Comparison of ENCODE assay signal across 23 mouse cellular contexts in genomic region chr11:101080421-101080820, GRCm38 (mm10). TPM values are rescaled to one million over a fixed set of nuclear protein-coding genes. Genes with fewer than 3 reads are reported as not detected.
DNase-seq lines count a peak whose midpoint lies in the region; ATAC-seq and TF ChIP-seq lines count a peak whose summit lies in the region.
"Had no signal": no experiment of that assay in that cellular context is flagged by ENCODE, and none has a peak within 500 bp of the region (broad histone marks: within the 10 kb centered on the region; RNA-seq: fewer than 3 reads in every experiment).

No protein-coding gene starts in this region.

- H3K79me2 ChIP-seq in liver, adult 2 months (ENCODE audit: control insufficient read depth, insufficient read depth, low read length) = peaks cover 6% of the 10 kb centered on the region; the same call in 1 of the 2 replicates

- H3K4me3 ChIP-seq in kidney, embryonic 14.5 days (ENCODE audit: low read length) = no peak overlapping the region
- no peak overlapping the region for H3K4me3 ChIP-seq in liver, adult 2 months (ENCODE audit: insufficient read depth, low read depth, low read length)
- no peak overlapping the region for H3K4me3 ChIP-seq in liver, postnatal 0 days (ENCODE audit: low read depth, low read length)
- H3K4me3 ChIP-seq in E14TG2a.4 (replicated peaks; ENCODE audit: low read length) = peak overlapping the region; percentile 70; the same call in 1 of the 2 replicates
- H3K4me3 ChIP-seq: forebrain, embryonic 13.5 days had no signal

- peaks cover 43% of the 10 kb centered on the region for H3K27me3 ChIP-seq in kidney, embryonic 14.5 days (ENCODE audit: control insufficient read depth, insufficient read depth, low read length)
- H3K27me3 ChIP-seq in liver, adult 2 months (ENCODE audit: control insufficient read depth, insufficient read depth, low read length) = no peaks in the 10 kb centered on the region
- H3K27me3 ChIP-seq in liver, postnatal 0 days (ENCODE audit: insufficient read depth, low read length) = peaks cover 26% of the 10 kb centered on the region
- H3K27me3 ChIP-seq in E14TG2a.4 (ENCODE audit: insufficient read depth, low read length) = peaks cover 64% of the 10 kb centered on the region
- H3K27me3 ChIP-seq: Patski had no signal

- WGBS in kidney, embryonic 14.5 days = 66% methylated on average over 5 of the region's 5 CpGs
- WGBS in liver, adult 2 months = 79% methylated on average over 5 of the region's 5 CpGs
- WGBS in liver, postnatal 0 days (ENCODE audit: insufficient replicate concordance) = 68% methylated on average over 5 of the region's 5 CpGs

- 0 out of 2 replicates have a peak, but pooled peaks cover 1% of the 10 kb centered on the region for H3K36me3 ChIP-seq in kidney, embryonic 14.5 days (ENCODE audit: control insufficient read depth, insufficient read depth, low read length)
- H3K36me3 ChIP-seq in liver, adult 2 months (ENCODE audit: control insufficient read depth, insufficient read depth, low read length) = no peaks in the 10 kb centered on the region
- peaks cover 19% of the 10 kb centered on the region for H3K36me3 ChIP-seq in liver, postnatal 0 days (replicated peaks; ENCODE audit: insufficient read depth, low read length)
- peaks cover 17% of the 10 kb centered on the region for H3K36me3 ChIP-seq in E14TG2a.4 (ENCODE audit: insufficient read depth, low read length)
- H3K36me3 ChIP-seq: forebrain, embryonic 15.5 days had no signal

- no peak overlapping the region for H3K27ac ChIP-seq in kidney, embryonic 14.5 days (ENCODE audit: low read depth, low read length)
- no peak overlapping the region for H3K27ac ChIP-seq in liver, adult 2 months (replicated peaks; ENCODE audit: insufficient read depth, low read depth, low read length)
- H3K27ac ChIP-seq in liver, postnatal 0 days (ENCODE audit: low read depth) = no peak overlapping the region
- H3K27ac ChIP-seq: embryonic facial prominence, embryonic 10.5 days; embryonic facial prominence, embryonic 12.5 days; forebrain, embryonic 13.5 days; forebrain, embryonic 15.5 days had no signal

- ATAC-seq in kidney, embryonic 14.5 days (ENCODE audit: low FRiP score, low TSS enrichment) = no peak
- no peak for ATAC-seq in liver, postnatal 0 days
- ATAC-seq: activated CD4-positive, CD25-positive, alpha-beta regulatory T cell, adult 4 months; CD4-positive, CD25-positive, alpha-beta regulatory T cell, adult 4 months; forebrain, embryonic 13.5 days; forebrain, embryonic 15.5 days; forebrain, postnatal 0 days; Patski had no signal

- peak; percentile 8 for DNase-seq in cerebellum, adult 11-12 months
- no peak for DNase-seq in cerebellum, adult 18-20 months
- DNase-seq in kidney, adult 9 months = peak; percentile 68
- peak; percentile 26 for DNase-seq in liver, adult 2 months (ENCODE audit: extremely low read depth, low read depth, low spot score)
- DNase-seq in liver, postnatal 0 days = no peak
- DNase-seq in adrenal gland, postnatal 36 days = no peak
- DNase-seq: adrenal gland, adult 2 months; adrenal gland, postnatal 10 days; adrenal gland, postnatal 25 days; B cell, adult 2 months; cerebellum, adult 2 months; cerebellum, adult 9-10 months; forebrain, postnatal 0 days had no signal

- TF ChIP-seq CTCF in liver, adult 2 months (IDR thresholded peaks at IDR 0.05; ENCODE audit: low read depth, low read length) = no peak
- no peak for TF ChIP-seq CTCF in liver, postnatal 0 days (IDR thresholded peaks at IDR 0.05; ENCODE audit: low read depth)
- no peak for TF ChIP-seq CTCF in E14TG2a.4 (conservative IDR thresholded peaks at IDR 0.05; ENCODE audit: low read length)

- no peak for TF ChIP-seq EP300 in liver, postnatal 0 days (IDR thresholded peaks at IDR 0.05; ENCODE audit: low read depth)

- H3K4me2 ChIP-seq in kidney, embryonic 14.5 days (replicated peaks; ENCODE audit: low read depth, low read length) = no peak overlapping the region
- no peak overlapping the region for H3K4me2 ChIP-seq in liver, postnatal 0 days (ENCODE audit: low read depth, low read length)
- H3K4me2 ChIP-seq: forebrain, embryonic 15.5 days had no signal

- no peaks in the 10 kb centered on the region for H3K9me3 ChIP-seq in kidney, embryonic 14.5 days (ENCODE audit: control insufficient read depth, low read length)
- no peaks in the 10 kb centered on the region for H3K9me3 ChIP-seq in liver, postnatal 0 days (ENCODE audit: low read length)
- H3K9me3 ChIP-seq in E14TG2a.4 (ENCODE audit: low read length) = no peaks in the 10 kb centered on the region
- H3K9me3 ChIP-seq: embryonic facial prominence, embryonic 10.5 days; embryonic facial prominence, embryonic 12.5 days; forebrain, embryonic 13.5 days; forebrain, embryonic 15.5 days had no signal

- TF ChIP-seq POLR2A in liver, adult 2 months (IDR thresholded peaks at IDR 0.05; ENCODE audit: extremely low read depth, insufficient read depth, low read length) = no peak

- no peak overlapping the region for H3K9ac ChIP-seq in kidney, embryonic 14.5 days (ENCODE audit: low read depth, low read length)
- no peak overlapping the region for H3K9ac ChIP-seq in liver, adult 2 months (ENCODE audit: low read depth, low read length)
- no peak overlapping the region for H3K9ac ChIP-seq in liver, postnatal 0 days (replicated peaks)
- H3K9ac ChIP-seq: embryonic facial prominence, embryonic 12.5 days; forebrain, embryonic 15.5 days; forebrain, postnatal 0 days had no signal

- H3K4me1 ChIP-seq in kidney, embryonic 14.5 days (ENCODE audit: control insufficient read depth, insufficient read depth, low read length) = peaks cover 14% of the 10 kb centered on the region
- peaks cover 14% of the 10 kb centered on the region for H3K4me1 ChIP-seq in liver, adult 2 months (ENCODE audit: control insufficient read depth, insufficient read depth, low read length)
- peaks cover 28% of the 10 kb centered on the region for H3K4me1 ChIP-seq in liver, postnatal 0 days (ENCODE audit: insufficient read depth)
- peaks cover 73% of the 10 kb centered on the region for H3K4me1 ChIP-seq in E14TG2a.4 (replicated peaks; ENCODE audit: low read depth, low read length)

RNA-seq across cellular contexts. Expression of gene Coasy, which starts 1.9 kb away (rescaled TPM):
- polyA plus RNA-seq in kidney, embryonic 14.5 days (2014; fragmentation: Nextera tagmentation; extraction: Ambion mirVana) = 42.0 and 44.9 TPM in 2 replicates
- 84.0 and 89.9 TPM in 2 replicates for total RNA-seq in liver, adult 2 months (2014; rRNA removed)
- polyA plus RNA-seq in liver, adult 2 months (2012; rRNA removed) = 182 and 194 TPM in 2 replicates
- polyA plus RNA-seq in liver, postnatal 0 days (2015; fragmentation: Nextera tagmentation; extraction: Ambion mirVana) = 38.5 and 42.9 TPM in 2 replicates
- total RNA-seq in adrenal gland, postnatal 36 days (2021) = 100 to 1,000 TPM in 1 of 2 experiments, 10 to 100 TPM in 1; 71.3 to 111 TPM

RNA-seq across cellular contexts. Expression of gene Hsd17b1, which starts 2.2 kb away (rescaled TPM):
- polyA plus RNA-seq in kidney, embryonic 14.5 days (2014; fragmentation: Nextera tagmentation; extraction: Ambion mirVana) = 0.16 TPM in 1 of 2 replicates, not detected in the other
- total RNA-seq in liver, adult 2 months (2014; rRNA removed) = 0.27 and 0.37 TPM in 2 replicates
- polyA plus RNA-seq in liver, adult 2 months (2012; rRNA removed) = 0.12 and 0.37 TPM in 2 replicates
- 0.23 and 0.33 TPM in 2 replicates for polyA plus RNA-seq in liver, postnatal 0 days (2015; fragmentation: Nextera tagmentation; extraction: Ambion mirVana)
- 1 to 10 TPM; 1.5 to 3.3 TPM for total RNA-seq in adrenal gland, postnatal 36 days (2021)
- polyA plus RNA-seq: activated CD4-positive, CD25-positive, alpha-beta regulatory T cell, adult 4 months; embryonic facial prominence, embryonic 10.5 days; embryonic facial prominence, embryonic 14.5 days; forebrain, embryonic 13.5 days; forebrain, postnatal 0 days had no signal

RNA-seq across cellular contexts. Expression of gene Mlx, which starts 6.7 kb away (rescaled TPM):
- polyA plus RNA-seq in kidney, embryonic 14.5 days (2014; fragmentation: Nextera tagmentation; extraction: Ambion mirVana) = 39.7 and 48.7 TPM in 2 replicates
- 33.5 and 34.4 TPM in 2 replicates for total RNA-seq in liver, adult 2 months (2014; rRNA removed)
- polyA plus RNA-seq in liver, adult 2 months (2012; rRNA removed) = 34.8 and 39.8 TPM in 2 replicates
- polyA plus RNA-seq in liver, postnatal 0 days (2015; fragmentation: Nextera tagmentation; extraction: Ambion mirVana) = 24.1 and 26.1 TPM in 2 replicates
- total RNA-seq in adrenal gland, postnatal 36 days (2021) = 10 to 100 TPM; 50.1 to 63.1 TPM

RNA-seq across cellular contexts. Expression of gene Naglu, which starts 10.6 kb away (rescaled TPM):
- 7.0 and 11.5 TPM in 2 replicates for polyA plus RNA-seq in kidney, embryonic 14.5 days (2014; fragmentation: Nextera tagmentation; extraction: Ambion mirVana)
- 22.1 and 23.6 TPM in 2 replicates for total RNA-seq in liver, adult 2 months (2014; rRNA removed)
- 33.8 and 38.8 TPM in 2 replicates for polyA plus RNA-seq in liver, adult 2 months (2012; rRNA removed)
- 19.1 and 19.3 TPM in 2 replicates for polyA plus RNA-seq in liver, postnatal 0 days (2015; fragmentation: Nextera tagmentation; extraction: Ambion mirVana)
- total RNA-seq in adrenal gland, postnatal 36 days (2021) = 10 to 100 TPM; 36.3 to 47.0 TPM

RNA-seq across cellular contexts. Expression of gene Psmc3ip, which starts 14.8 kb away (rescaled TPM):
- 52.0 and 61.8 TPM in 2 replicates for polyA plus RNA-seq in kidney, embryonic 14.5 days (2014; fragmentation: Nextera tagmentation; extraction: Ambion mirVana)
- total RNA-seq in liver, adult 2 months (2014; rRNA removed) = 0.55 and 0.67 TPM in 2 replicates
- 0.20 and 0.39 TPM in 2 replicates for polyA plus RNA-seq in liver, adult 2 months (2012; rRNA removed)
- polyA plus RNA-seq in liver, postnatal 0 days (2015; fragmentation: Nextera tagmentation; extraction: Ambion mirVana) = 8.1 and 8.2 TPM in 2 replicates
- total RNA-seq in adrenal gland, postnatal 36 days (2021) = 1 to 10 TPM; 5.8 to 6.6 TPM

Comparison
In these comparisons a context has a peak if more than half of its experiments do, and no peak if none do; other contexts are left out.
1. DNase-seq: peak in cerebellum, adult 11-12 months (single experiment), kidney, adult 9 months (single experiment) and liver, adult 2 months (single experiment); none in cerebellum, adult 18-20 months (0 of 2), liver, postnatal 0 days (single experiment) and adrenal gland, postnatal 36 days (0 of 2).